Mouse (Mus musculus) heart, adult 2 months (tissue): ENCODE results near the gene Rcbtb2. TPM values are rescaled to one million over a fixed set of nuclear protein-coding genes. Genes with fewer than 3 reads are reported as not detected.

Experiments used
- DNase-seq, 2 experiments: peaks; one replicate each; pipeline ENCODE4 v3.0.0; 2021
- H3K27ac ChIP-seq: fragments of 200-600 bp; 2 replicates; pipeline ENCODE4 v1.8.1; 2022
- H3K27me3 ChIP-seq: fragments of 200-500 bp; 2 replicates; pipeline ENCODE4 v1.6.1; 2012; ENCODE audit warnings: mild to moderate bottlenecking, low read length, inconsistent platforms, mixed read lengths; ENCODE audit not compliant: control insufficient read depth, insufficient read depth
- H3K36me3 ChIP-seq: fragments of 200-500 bp; 2 replicates; pipeline ENCODE4 v1.6.1; 2012; ENCODE audit warnings: low read length, inconsistent platforms; ENCODE audit not compliant: control insufficient read depth, insufficient read depth
- H3K4me1 ChIP-seq: fragments of 200-500 bp; 2 replicates; pipeline ENCODE4 v1.6.1; 2011; ENCODE audit warnings: low read length; ENCODE audit not compliant: control insufficient read depth, insufficient read depth
- H3K4me3 ChIP-seq: fragments of 200-600 bp; 2 replicates; pipeline ENCODE4 v1.8.1; 2022
- H3K79me2 ChIP-seq: fragments of 200-500 bp; replicated peaks from 2 replicates; pipeline ENCODE4 v1.6.1; 2012; ENCODE audit warnings: mild to moderate bottlenecking, inconsistent platforms, low read length, moderate library complexity, mixed read lengths; ENCODE audit not compliant: control insufficient read depth, insufficient read depth
- H3K9ac ChIP-seq: fragments of 200-500 bp; 2 replicates; pipeline ENCODE4 v1.6.1; 2012; ENCODE audit warnings: low read depth, mild to moderate bottlenecking, control low read depth, inconsistent platforms, low read length, mixed read lengths
- CTCF ChIP-seq: fragments of 200-600 bp; IDR thresholded peaks from 2 replicates; pipeline ENCODE4 v1.8.1; 2022; ENCODE audit warnings: antibody characterized with exemption, mild to moderate bottlenecking, moderate library complexity
- EP300 ChIP-seq: fragments of 200-500 bp; IDR thresholded peaks from 2 replicates; pipeline ENCODE4 v1.6.1; 2011; ENCODE audit warnings: low read depth, low read length, control low read depth; ENCODE audit not compliant: insufficient read depth
- POLR2A ChIP-seq: fragments of 200-500 bp; IDR thresholded peaks from 2 replicates; pipeline ENCODE4 v1.6.1; 2011; ENCODE audit warnings: mild to moderate bottlenecking, low read depth, low read length, control low read depth; ENCODE audit not compliant: insufficient read depth
- WGBS: fragments of 180-500 bp; shearing (Covaris S2); methylation state at CpG from one replicate; pipeline ENCODE4 v1.1.7; 2018; 5-methylcytosine and 5-hydroxymethylcytosine counted together
- intact Hi-C: fragments of 180-260 bp; cut with DNase I; formaldehyde crosslinking; loops from one replicate; pipeline ENCODE4 v1.15.1; 2025
- polyA plus RNA-seq: library from polyadenylated mRNA; depleted of rRNA; stranded (reverse); fragments of >200 nt; gene quantifications from 2 replicates; pipeline ENCODE4 v1.2.3, GENCODE M21; 2012
- total RNA-seq, 2 experiments: library from RNA; stranded (reverse); gene quantifications; 2 replicates each; pipeline ENCODE4 v1.2.3; 2021

The Rcbtb2 gene
- total and polyA plus RNA-seq, 3 experiments, result 16.9 to 20.9 (median 20.8) TPM

DNA sequence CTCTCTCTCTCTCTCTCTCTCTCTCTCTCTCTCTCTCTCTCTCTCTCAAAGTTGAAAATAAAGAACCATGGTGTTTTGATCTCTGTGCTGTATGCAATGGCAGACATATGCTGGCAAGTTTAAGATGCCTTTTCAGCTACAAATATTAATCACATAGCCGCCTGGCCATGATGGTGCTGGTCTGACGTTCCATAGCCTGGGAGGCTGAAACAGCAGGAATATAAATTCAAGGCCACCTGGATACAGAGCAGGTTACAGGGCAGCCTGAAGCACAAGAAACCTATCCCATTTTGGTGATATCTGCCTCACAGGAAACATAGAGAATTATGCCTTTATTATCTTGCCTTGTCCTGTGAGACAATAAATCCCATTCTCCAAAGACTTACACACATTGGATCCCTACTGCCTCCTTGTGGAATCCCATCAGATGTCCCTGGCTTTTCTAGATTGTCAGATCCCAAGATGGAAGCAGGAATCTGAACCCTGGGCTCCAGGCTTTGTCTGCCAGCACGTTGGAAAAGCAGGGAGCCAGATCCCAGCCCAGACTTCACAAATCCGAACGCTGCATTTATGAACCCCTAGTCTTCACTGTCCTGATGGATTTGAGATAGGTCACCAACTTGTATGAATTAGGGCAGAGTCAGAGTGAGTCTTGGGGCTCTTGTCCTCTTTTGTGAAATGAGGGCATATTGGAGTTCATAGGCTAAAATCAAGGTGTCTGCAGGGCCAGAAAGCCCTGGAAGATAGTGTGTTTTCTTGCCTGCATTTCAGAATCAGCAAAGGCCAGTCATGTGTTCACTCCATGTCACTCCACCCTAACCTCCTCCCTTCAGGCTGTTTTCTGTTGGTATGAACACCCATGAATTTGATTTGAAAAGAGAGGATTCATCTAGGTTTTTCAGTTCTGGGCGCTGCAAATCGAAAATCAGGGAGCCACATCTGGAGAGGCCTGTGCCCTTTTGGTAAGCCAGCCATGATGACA lies 5.1 kb upstream of the Rcbtb2 start:
- no peak for DNase-seq
- 75% methylated on average over 7 of the region's 7 CpGs for WGBS
- Histone ChIP-seq H3K4me3 (no peak overlapping the region), H3K27ac (peak overlapping the region; percentile 5; the same call in 1 of the 2 replicates), H3K79me2 (no peaks in the 10 kb centered on the region), H3K4me1 (peaks cover 3% of the 10 kb centered on the region), H3K9ac (no peak overlapping the region), H3K36me3 (no peaks in the 10 kb centered on the region), H3K27me3 (no peaks in the 10 kb centered on the region)
- intact Hi-C loops, result no loop called here
- TF ChIP-seq POLR2A (no peak), CTCF (peak; percentile 54)

GRCm38 (mm10) chr14:73118482-73119347 lies 4.1 kb upstream of the Rcbtb2 start:
- Histone ChIP-seq H3K4me1 (peaks cover 6% of the 10 kb centered on the region), H3K27ac (no peak overlapping the region), H3K36me3 (peaks cover 2% of the 10 kb centered on the region; the same call in 1 of the 2 replicates), H3K9ac (no peak overlapping the region), H3K79me2 (no peaks in the 10 kb centered on the region), H3K27me3 (no peaks in the 10 kb centered on the region), H3K4me3 (no peak overlapping the region)
- TF ChIP-seq EP300, result no peak
- TF ChIP-seq POLR2A, result no peak
- no peak for TF ChIP-seq CTCF
- WGBS, result 73% methylated on average over 14 of the region's 14 CpGs
- intact Hi-C loops, result no loop called here
- no peak for DNase-seq

- no peak overlapping the region for H3K27ac ChIP-seq
- 81% methylated on average over 6 of the region's 6 CpGs for WGBS
- H3K27me3 ChIP-seq, result no peaks in the 10 kb centered on the region
- no peaks in the 10 kb centered on the region for H3K79me2 ChIP-seq
- TF ChIP-seq CTCF (no peak), EP300 (no peak), POLR2A (no peak)
- DNase-seq, result no peak
- peaks cover 10% of the 10 kb centered on the region for H3K4me1 ChIP-seq
- H3K36me3 ChIP-seq, result peaks cover 2% of the 10 kb centered on the region; the same call in 1 of the 2 replicates
- H3K4me3 ChIP-seq, result no peak overlapping the region
- H3K9ac ChIP-seq, result no peak overlapping the region
- intact Hi-C loops, result no loop called here
Observed at GRCm38 (mm10) chr14:73119459-73119858, 3.4 kb upstream of the Rcbtb2 start.

GRCm38 (mm10) chr14:73119966-73120365 lies 2.9 kb upstream of the Rcbtb2 start:
- H3K9ac ChIP-seq, result no peak overlapping the region
- H3K4me1 ChIP-seq, result peaks cover 10% of the 10 kb centered on the region
- H3K27ac ChIP-seq, result no peak overlapping the region
- H3K79me2 ChIP-seq, result no peaks in the 10 kb centered on the region
- TF ChIP-seq EP300, result no peak
- no peak for TF ChIP-seq POLR2A
- TF ChIP-seq CTCF, result no peak
- intact Hi-C loops, result no loop called here
- H3K27me3 ChIP-seq, result no peaks in the 10 kb centered on the region
- no peak for DNase-seq
- H3K36me3 ChIP-seq, result peaks cover 2% of the 10 kb centered on the region; the same call in 1 of the 2 replicates
- no peak overlapping the region for H3K4me3 ChIP-seq
- 70% methylated on average over 2 of the region's 2 CpGs for WGBS

GRCm38 (mm10) chr14:73122211-73122922 lies 470 bp upstream of the Rcbtb2 start:
- no peak for TF ChIP-seq EP300
- TF ChIP-seq POLR2A, result no peak
- no peak for TF ChIP-seq CTCF
- H3K36me3 ChIP-seq, result peaks cover 2% of the 10 kb centered on the region; the same call in 1 of the 2 replicates

More at GRCm38 (mm10) chr14:73122211-73122922, 470 bp upstream of the Rcbtb2 start:
- no peak for DNase-seq
- Histone ChIP-seq H3K27me3 (no peaks in the 10 kb centered on the region), H3K4me1 (peaks cover 10% of the 10 kb centered on the region), H3K79me2 (no peaks in the 10 kb centered on the region), H3K27ac (no peak overlapping the region), H3K4me3 (no peak overlapping the region), H3K9ac (no peak overlapping the region)
- intact Hi-C loops, result no loop called here
- 58% methylated on average over 4 of the region's 4 CpGs for WGBS
